Mouse (Mus musculus) ES-Bruce4 (cell line): ENCODE results near the gene Cdca7.

Experiments used
- CTCF ChIP-seq: IDR thresholded peaks from one replicate; pipeline ENCODE4 v1.8.1; 2011; ENCODE audit warnings: low read depth, low read length
- EP300 ChIP-seq: IDR thresholded peaks from 2 replicates; pipeline ENCODE4 v1.6.1; 2011; ENCODE audit warnings: low read depth, low read length; ENCODE audit not compliant: insufficient read depth

- no peak for TF ChIP-seq CTCF
- TF ChIP-seq EP300 = no peak
Measured at GRCm38 (mm10) chr2:72525556-72525955, 49.6 kb downstream of the Cdca7 start.
